8 mouse cellular contexts compared by ENCODE assay signal in genomic region chr8:74993081-74993474, GRCm38 (mm10). TPM values are rescaled to one million over a fixed set of nuclear protein-coding genes. Genes with fewer than 3 reads are reported as not detected.
A peak's percentile ranks its signal among the peaks of the same experiment; 100 is the strongest.
DNase-seq lines count a peak whose midpoint lies in the region; ATAC-seq and TF ChIP-seq lines count a peak whose summit lies in the region.

TSS of gene Hmgxb4 (plus strand) at chr8:74993356.

- TF ChIP-seq CTCF in midbrain, postnatal 0 days (IDR thresholded peaks at IDR 0.05): no peak

- peak within 1 kb of the TSS; percentile 100 for H3K9ac ChIP-seq in heart, embryonic 11.5 days (ENCODE audit: low read depth, low read length)
- H3K9ac ChIP-seq in midbrain, postnatal 0 days (replicated peaks; ENCODE audit: low read length, poor library complexity, severe bottlenecking): peak within 1 kb of the TSS; percentile 97

- H3K4me2 ChIP-seq in heart, embryonic 11.5 days: peak within 1 kb of the TSS; percentile 65
- peak within 1 kb of the TSS; percentile 69 for H3K4me2 ChIP-seq in midbrain, postnatal 0 days (ENCODE audit: low read depth, low read length, poor library complexity, severe bottlenecking)

- no peaks in the 10 kb centered on the region for H3K4me1 ChIP-seq in heart, embryonic 11.5 days (ENCODE audit: control insufficient read depth, insufficient read depth, low read length)
- H3K4me1 ChIP-seq in midbrain, postnatal 0 days (ENCODE audit: insufficient read depth, low read length): peaks cover 3% of the 10 kb centered on the region; the same call in 1 of the 2 replicates

- no peak for DNase-seq in layer of hippocampus, adult 8-10 months (ENCODE audit: low spot score in 2 of 2)
- DNase-seq in layer of hippocampus, adult 9-10 months (ENCODE audit: low spot score): no peak
- no peak for DNase-seq in adrenal gland, postnatal 25 days
- no peak for DNase-seq in left cerebral cortex, adult 8-10 months (ENCODE audit: low spot score in 2 of 2)
- DNase-seq in midbrain, postnatal 0 days (ENCODE audit: low spot score): no peak
- no peak for DNase-seq in spleen, adult 12 weeks (ENCODE audit: low spot score)
- DNase-seq in kidney, postnatal 25 days: no peak

- H3K9me3 ChIP-seq in heart, embryonic 11.5 days (replicated peaks; ENCODE audit: control insufficient read depth, low read length): no peaks in the 10 kb centered on the region
- H3K9me3 ChIP-seq in midbrain, postnatal 0 days (ENCODE audit: low read length): no peaks in the 10 kb centered on the region

- 14% methylated on average over 8 of the region's 8 CpGs for WGBS in heart, embryonic 11.5 days (ENCODE audit: insufficient replicate concordance)
- 10% methylated on average over 8 of the region's 8 CpGs for WGBS in midbrain, postnatal 0 days

- no peak for ATAC-seq in heart, embryonic 11.5 days (replicated peaks; ENCODE audit: insufficient number of reproducible peaks, low FRiP score, low TSS enrichment)
- ATAC-seq in midbrain, postnatal 0 days (ENCODE audit: low FRiP score): 0 out of 2 replicates have a peak, but pooled peaks have one; percentile 2

- H3K4me3 ChIP-seq in heart, embryonic 11.5 days (ENCODE audit: low read depth, low read length): peak within 1 kb of the TSS; percentile 88
- peak within 1 kb of the TSS; percentile 59 for H3K4me3 ChIP-seq in midbrain, postnatal 0 days (ENCODE audit: low read depth, low read length)

- no peaks in the 10 kb centered on the region for H3K27me3 ChIP-seq in heart, embryonic 11.5 days (ENCODE audit: control insufficient read depth, insufficient read depth, low read length)
- H3K27me3 ChIP-seq in midbrain, postnatal 0 days (ENCODE audit: insufficient read depth, low read length): no peaks in the 10 kb centered on the region

- peak within 1 kb of the TSS; percentile 96 for H3K27ac ChIP-seq in heart, embryonic 11.5 days (ENCODE audit: low read depth, low read length)
- peak within 1 kb of the TSS; percentile 98 for H3K27ac ChIP-seq in midbrain, postnatal 0 days (ENCODE audit: low read depth, low read length)

- no peaks in the 10 kb centered on the region for H3K36me3 ChIP-seq in heart, embryonic 11.5 days (ENCODE audit: control insufficient read depth, insufficient read depth, low read length)
- no peaks in the 10 kb centered on the region for H3K36me3 ChIP-seq in midbrain, postnatal 0 days (ENCODE audit: insufficient read depth, low read length)

RNA-seq across cellular contexts. Expression of gene Hmgxb4, which starts in this region (rescaled TPM):
- 10 to 100 TPM; 26.2 to 29.8 (median 27.6) TPM for total RNA-seq in layer of hippocampus, adult 8-10 months (2022)
- 27.3 and 34.5 TPM in 2 replicates for total RNA-seq in adrenal gland, postnatal 25 days (2021)
- 21.3 and 31.7 TPM in 2 replicates for polyA plus RNA-seq in heart, embryonic 11.5 days (2014; fragmentation: Nextera tagmentation; extraction: Ambion mirVana)
- total RNA-seq in left cerebral cortex, adult 8-10 months (2022): 10 to 100 TPM; 23.3 to 28.4 (median 25.9) TPM
- 48.5 and 60.1 TPM in 2 replicates for total RNA-seq in midbrain, postnatal 0 days (2014; rRNA removed)
- 27.6 and 29.6 TPM in 2 replicates for polyA plus RNA-seq in midbrain, postnatal 0 days (2015; fragmentation: Nextera tagmentation; extraction: Ambion mirVana)
